Mouse (Mus musculus): ENCODE measurements around the gene Setd4.

GRCm38 (mm10) chr16:93607669-93608101 is 3.8 kb upstream of the Setd4 start:
- TF ChIP-seq UBTF (IDR thresholded peaks at IDR 0.05; ENCODE audit: low read depth, low read length) (no peak), POLR2A (IDR thresholded peaks at IDR 0.05; ENCODE audit: low read depth, low read length) (peak; percentile 56; the same call in 1 of the 2 replicates), MAX (IDR thresholded peaks at IDR 0.05; ENCODE audit: low read length) (no peak), E2F4 (IDR thresholded peaks at IDR 0.05; ENCODE audit: insufficient replicate concordance, low read depth, low read length) (no peak), CTCF (conservative IDR thresholded peaks at IDR 0.05 in 1 of 2, IDR thresholded peaks at IDR 0.05 in 1 of 2; ENCODE audit: low read depth in 2 of 2, low read length in 2 of 2) (no peak), RAD21 (IDR thresholded peaks at IDR 0.05; ENCODE audit: low read depth, low read length) (no peak), MEF2A (IDR thresholded peaks at IDR 0.05; ENCODE audit: borderline replicate concordance, low read depth, low read length) (no peak), KAT2A (IDR thresholded peaks at IDR 0.05; ENCODE audit: insufficient replicate concordance, low read length) (no peak), NELFE (IDR thresholded peaks at IDR 0.05; ENCODE audit: low read depth, low read length) (no peak), POLR2AphosphoS2 (IDR thresholded peaks at IDR 0.05; ENCODE audit: low read depth, low read length) (no peak), RCOR1 (conservative IDR thresholded peaks at IDR 0.05; ENCODE audit: low read depth, low read length) (no peak)

Data from CH12.LX (cell line).